Mouse (Mus musculus): ENCODE measurements around the gene Gys1. TPM values are rescaled to one million over a fixed set of nuclear protein-coding genes. Genes with fewer than 3 reads are reported as not detected.

Gene Gys1
- polyA plus RNA-seq, 1 experiment = 35.2 TPM

GRCm38 (mm10) chr7:45426556-45426955 is 8.1 kb upstream of the Gys1 start:
- no peaks in the 10 kb centered on the region for H3K4me1 ChIP-seq (replicated peaks; ENCODE audit: control insufficient read depth, insufficient read depth, low read length)
- H3K27ac ChIP-seq (ENCODE audit: control insufficient read depth, insufficient read depth, low read length) = no peak overlapping the region
- TF ChIP-seq CTCF (IDR thresholded peaks at IDR 0.05; ENCODE audit: borderline replicate concordance, control insufficient read depth, extremely low read depth, insufficient read depth, low read length, poor library complexity) (no peak), POLR2A (IDR thresholded peaks at IDR 0.05; ENCODE audit: control insufficient read depth, extremely low read depth, insufficient read depth, low read length, poor library complexity) (no peak)
- no peak overlapping the region for H3K4me3 ChIP-seq (ENCODE audit: control insufficient read depth, insufficient read depth, low read length)
- 94% methylated on average over 8 of the region's 8 CpGs for whole genome bisulfite sequencing
- no peak for DNase-seq
- no peaks in the 10 kb centered on the region for H3K27me3 ChIP-seq (ENCODE audit: control insufficient read depth, insufficient read depth, low read length)
- H3K36me3 ChIP-seq (ENCODE audit: control insufficient read depth, insufficient read depth, low read length) = peaks cover 50% of the 10 kb centered on the region

DNA sequence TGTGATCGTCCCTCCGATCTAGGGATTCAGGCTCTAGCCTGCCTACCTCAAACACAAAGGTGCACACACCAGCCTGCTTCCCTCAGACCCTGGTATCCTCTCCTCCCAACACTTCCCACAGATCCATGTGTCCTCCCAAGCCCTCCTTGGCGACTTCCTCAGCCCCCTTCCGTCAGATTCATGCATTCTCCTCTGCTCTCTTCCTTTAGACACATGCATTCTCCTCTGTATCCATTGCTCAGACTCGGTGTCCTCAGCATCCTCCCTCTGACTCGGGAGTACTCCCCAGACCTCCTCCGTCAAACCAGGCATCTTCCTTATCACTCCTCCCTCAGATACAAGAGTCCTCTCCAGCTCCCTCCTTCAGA is 825 bp upstream of the Gys1 start:
- WGBS = under 1% methylated on average over 7 of the region's 7 CpGs
- Histone ChIP-seq H3K4me3 (ENCODE audit: control insufficient read depth, insufficient read depth, low read length) (peak overlapping the region; percentile 74), H3K27ac (ENCODE audit: control insufficient read depth, insufficient read depth, low read length) (peak overlapping the region; percentile 38; the same call in 1 of the 2 replicates), H3K36me3 (ENCODE audit: control insufficient read depth, insufficient read depth, low read length) (peaks cover 7% of the 10 kb centered on the region), H3K4me1 (replicated peaks; ENCODE audit: control insufficient read depth, insufficient read depth, low read length) (peaks cover 22% of the 10 kb centered on the region), H3K27me3 (ENCODE audit: control insufficient read depth, insufficient read depth, low read length) (no peaks in the 10 kb centered on the region)
- TF ChIP-seq POLR2A (IDR thresholded peaks at IDR 0.05; ENCODE audit: control insufficient read depth, extremely low read depth, insufficient read depth, low read length, poor library complexity) (0 out of 2 replicates have a peak, but pooled peaks have one; percentile 10), CTCF (IDR thresholded peaks at IDR 0.05; ENCODE audit: borderline replicate concordance, control insufficient read depth, extremely low read depth, insufficient read depth, low read length, poor library complexity) (no peak)
- DNase-seq = no peak

DNA sequence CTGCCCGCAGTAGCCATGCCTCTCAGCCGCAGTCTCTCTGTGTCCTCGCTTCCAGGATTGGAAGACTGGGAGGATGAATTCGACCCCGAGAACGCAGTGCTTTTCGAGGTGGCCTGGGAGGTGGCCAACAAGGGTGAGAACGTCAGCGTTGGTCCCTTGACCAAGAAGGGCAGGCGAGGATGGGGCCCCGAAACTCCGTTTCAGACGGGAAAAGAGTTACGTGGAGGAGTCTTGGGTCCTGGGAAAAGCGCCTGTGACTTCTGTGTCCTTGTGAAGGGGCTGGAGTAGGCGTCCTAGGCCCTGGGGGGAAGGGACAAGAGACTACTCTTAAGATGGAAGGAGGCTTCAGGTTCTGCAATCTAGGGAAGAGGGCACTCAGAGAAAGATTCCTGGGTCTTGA is 394 bp downstream of the Gys1 start:
- H3K27ac ChIP-seq (ENCODE audit: control insufficient read depth, insufficient read depth, low read length) = no peak overlapping the region
- no peaks in the 10 kb centered on the region for H3K36me3 ChIP-seq (ENCODE audit: control insufficient read depth, insufficient read depth, low read length)
- TF ChIP-seq POLR2A (IDR thresholded peaks at IDR 0.05; ENCODE audit: control insufficient read depth, extremely low read depth, insufficient read depth, low read length, poor library complexity) = no peak
- TF ChIP-seq CTCF (IDR thresholded peaks at IDR 0.05; ENCODE audit: borderline replicate concordance, control insufficient read depth, extremely low read depth, insufficient read depth, low read length, poor library complexity) = no peak
- H3K4me3 ChIP-seq (ENCODE audit: control insufficient read depth, insufficient read depth, low read length) = peak overlapping the region; percentile 53
- DNase-seq = no peak
- H3K4me1 ChIP-seq (replicated peaks; ENCODE audit: control insufficient read depth, insufficient read depth, low read length) = peaks cover 22% of the 10 kb centered on the region
- H3K27me3 ChIP-seq (ENCODE audit: control insufficient read depth, insufficient read depth, low read length) = no peaks in the 10 kb centered on the region
- 6% methylated on average over 16 of the region's 16 CpGs for WGBS

DNA sequence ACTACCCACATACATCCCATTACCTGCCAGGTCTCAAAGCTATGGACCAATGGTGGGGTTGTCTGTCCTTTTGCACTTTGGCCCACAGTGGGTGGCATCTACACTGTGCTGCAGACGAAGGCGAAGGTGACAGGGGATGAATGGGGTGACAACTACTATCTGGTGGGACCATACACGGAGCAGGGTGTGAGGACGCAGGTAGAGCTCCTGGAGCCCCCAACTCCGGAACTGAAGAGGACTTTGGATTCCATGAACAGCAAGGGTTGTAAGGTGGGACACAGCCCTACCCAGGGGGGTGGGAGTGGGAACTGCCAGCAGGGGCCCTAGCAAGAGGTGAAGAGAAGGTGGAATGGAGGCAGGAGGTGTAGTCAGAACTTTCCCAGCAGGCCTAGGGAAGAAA is 1.8 kb downstream of the Gys1 start:
- TF ChIP-seq CTCF (IDR thresholded peaks at IDR 0.05; ENCODE audit: borderline replicate concordance, control insufficient read depth, extremely low read depth, insufficient read depth, low read length, poor library complexity) (no peak), POLR2A (IDR thresholded peaks at IDR 0.05; ENCODE audit: control insufficient read depth, extremely low read depth, insufficient read depth, low read length, poor library complexity) (no peak)

GRCm38 (mm10) chr7:45437046-45437445 is 2.4 kb downstream of the Gys1 start:
- Histone ChIP-seq H3K4me1 (replicated peaks; ENCODE audit: control insufficient read depth, insufficient read depth, low read length) (peaks cover 22% of the 10 kb centered on the region), H3K27ac (ENCODE audit: control insufficient read depth, insufficient read depth, low read length) (no peak overlapping the region), H3K4me3 (ENCODE audit: control insufficient read depth, insufficient read depth, low read length) (no peak overlapping the region), H3K27me3 (ENCODE audit: control insufficient read depth, insufficient read depth, low read length) (no peaks in the 10 kb centered on the region), H3K36me3 (ENCODE audit: control insufficient read depth, insufficient read depth, low read length) (no peaks in the 10 kb centered on the region)
- DNase-seq = no peak
- 91% methylated on average over 6 of the region's 6 CpGs for WGBS
- no peak for TF ChIP-seq CTCF (IDR thresholded peaks at IDR 0.05; ENCODE audit: borderline replicate concordance, control insufficient read depth, extremely low read depth, insufficient read depth, low read length, poor library complexity)
- TF ChIP-seq POLR2A (IDR thresholded peaks at IDR 0.05; ENCODE audit: control insufficient read depth, extremely low read depth, insufficient read depth, low read length, poor library complexity) = no peak

More for the DNA sequence above, 1.8 kb downstream of the Gys1 start:
- no peaks in the 10 kb centered on the region for H3K27me3 ChIP-seq (ENCODE audit: control insufficient read depth, insufficient read depth, low read length)
- H3K36me3 ChIP-seq (ENCODE audit: control insufficient read depth, insufficient read depth, low read length) = no peaks in the 10 kb centered on the region
- WGBS = 95% methylated on average over 5 of the region's 5 CpGs
- H3K4me3 ChIP-seq (ENCODE audit: control insufficient read depth, insufficient read depth, low read length) = no peak overlapping the region
- H3K4me1 ChIP-seq (replicated peaks; ENCODE audit: control insufficient read depth, insufficient read depth, low read length) = peaks cover 22% of the 10 kb centered on the region
- no peak for DNase-seq
- no peak overlapping the region for H3K27ac ChIP-seq (ENCODE audit: control insufficient read depth, insufficient read depth, low read length)

DNA sequence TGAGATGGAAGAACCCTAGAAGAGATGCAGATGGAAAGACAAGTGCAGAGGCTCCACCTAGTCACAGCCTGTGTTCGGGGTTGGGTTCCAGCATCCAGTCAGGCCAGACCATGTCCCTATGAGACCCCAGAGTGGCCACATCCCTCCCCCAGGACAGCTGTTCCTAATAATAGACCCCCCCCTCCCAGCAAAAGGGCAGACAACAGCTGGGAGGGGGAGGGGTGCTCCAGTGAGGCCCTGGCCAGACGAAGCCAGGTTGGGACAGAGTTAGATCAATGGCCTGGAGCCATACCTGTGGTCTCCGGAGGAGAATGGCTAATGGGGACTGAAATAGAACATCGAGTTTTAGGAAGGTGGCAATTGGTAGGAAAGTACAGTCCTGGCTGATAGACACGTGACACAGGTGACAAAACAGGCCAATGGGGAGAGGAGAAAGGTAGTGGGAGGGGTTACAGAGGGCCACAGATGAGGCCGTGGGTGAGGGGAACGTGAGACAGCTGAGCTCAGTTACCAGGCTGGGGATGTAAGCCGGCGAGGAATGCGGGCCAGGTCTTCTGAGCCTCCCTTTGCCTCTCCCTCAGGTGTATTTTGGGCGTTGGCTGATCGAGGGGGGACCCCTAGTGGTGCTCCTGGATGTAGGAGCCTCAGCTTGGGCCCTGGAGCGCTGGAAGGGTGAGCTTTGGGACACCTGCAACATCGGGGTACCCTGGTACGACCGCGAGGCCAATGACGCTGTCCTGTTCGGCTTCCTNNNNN is 3.1 kb downstream of the Gys1 start, which contains the start of gene Ruvbl2:
Gene Ruvbl2 (minus strand): TSS at position 576 of the 756 bp plus-strand sequence.
- TF ChIP-seq CTCF (IDR thresholded peaks at IDR 0.05; ENCODE audit: borderline replicate concordance, control insufficient read depth, extremely low read depth, insufficient read depth, low read length, poor library complexity) (no peak), POLR2A (IDR thresholded peaks at IDR 0.05; ENCODE audit: control insufficient read depth, extremely low read depth, insufficient read depth, low read length, poor library complexity) (no peak)
- no peaks in the 10 kb centered on the region for H3K27me3 ChIP-seq (ENCODE audit: control insufficient read depth, insufficient read depth, low read length)
- no peak within 1 kb of the TSS for H3K27ac ChIP-seq (ENCODE audit: control insufficient read depth, insufficient read depth, low read length)
- H3K4me1 ChIP-seq (replicated peaks; ENCODE audit: control insufficient read depth, insufficient read depth, low read length) = peaks cover 22% of the 10 kb centered on the region
- no peaks in the 10 kb centered on the region for H3K36me3 ChIP-seq (ENCODE audit: control insufficient read depth, insufficient read depth, low read length)
- DNase-seq = no peak
- 76% methylated on average over 19 of the region's 19 CpGs for WGBS
- H3K4me3 ChIP-seq (ENCODE audit: control insufficient read depth, insufficient read depth, low read length) = no peak within 1 kb of the TSS
